Mouse (Mus musculus) limb, embryonic 15.5 days (tissue): ENCODE data around the gene Endog. TPM values are rescaled to one million over a fixed set of nuclear protein-coding genes. Genes with fewer than 3 reads are reported as not detected.

Experiments used
- ATAC-seq: fragments of 200-750 bp; cut with Nextera tagmentation; 2 replicates; pipeline ENCODE4 v1.8.0; 2017; ENCODE audit warnings: low read depth, moderate TSS enrichment; ENCODE audit not compliant: insufficient number of reproducible peaks, low FRiP score, low TSS enrichment
- H3K27ac ChIP-seq: fragments of 300-500 bp; sonication (generic); 2 replicates; pipeline ENCODE4 v1.5.1; 2015; ENCODE audit warnings: moderate library complexity, mild to moderate bottlenecking, inconsistent platforms
- H3K27me3 ChIP-seq: fragments of 300-500 bp; sonication (generic); 2 replicates; pipeline ENCODE4 v1.6.1; 2015; ENCODE audit warnings: inconsistent platforms
- H3K36me3 ChIP-seq: fragments of 300-500 bp; sonication (generic); 2 replicates; pipeline ENCODE4 v1.6.1; 2015; ENCODE audit warnings: inconsistent platforms
- H3K4me1 ChIP-seq: fragments of 300-500 bp; sonication (generic); 2 replicates; pipeline ENCODE4 v1.6.1; 2015; ENCODE audit warnings: inconsistent platforms
- H3K4me2 ChIP-seq: fragments of 300-500 bp; sonication (generic); 2 replicates; pipeline ENCODE4 v1.6.1; 2015; ENCODE audit warnings: mild to moderate bottlenecking, inconsistent platforms
- H3K4me3 ChIP-seq: fragments of 300-500 bp; sonication (generic); 2 replicates; pipeline ENCODE4 v1.5.1; 2015; ENCODE audit warnings: mild to moderate bottlenecking, inconsistent platforms
- H3K9ac ChIP-seq: fragments of 300-500 bp; sonication (generic); 2 replicates; pipeline ENCODE4 v1.6.1; 2015; ENCODE audit warnings: inconsistent platforms
- H3K9me3 ChIP-seq: fragments of 300-500 bp; sonication (generic); 2 replicates; pipeline ENCODE4 v1.6.1; 2016; ENCODE audit warnings: inconsistent platforms
- WGBS: fragments of 180-500 bp; shearing (Covaris S2); methylation state at CpG from one replicate; pipeline ENCODE4 v1.1.7; 2015; 5-methylcytosine and 5-hydroxymethylcytosine counted together
- polyA plus RNA-seq: library from polyadenylated mRNA; unstranded; fragments of >200 nt; fragmentation: Nextera tagmentation; extraction: Ambion mirVana; gene quantifications from 2 replicates; pipeline ENCODE4 v1.2.1, GENCODE M21; 2015

The Endog gene
- polyA plus RNA-seq, 1 experiment from 2014 or later, result 17.0 TPM

GRCm38 (mm10) chr2:30198021-30198420, 26.7 kb downstream of the Endog start:
- no peaks in the 10 kb centered on the region for H3K4me1 ChIP-seq
- 58% methylated on average over 4 of the region's 4 CpGs for WGBS
- ATAC-seq, result no peak
- H3K27me3 ChIP-seq, result no peaks in the 10 kb centered on the region
- no peaks in the 10 kb centered on the region for H3K9me3 ChIP-seq
- no peaks in the 10 kb centered on the region for H3K36me3 ChIP-seq
- H3K4me2 ChIP-seq, result no peak overlapping the region
- no peak overlapping the region for H3K27ac ChIP-seq
- no peak overlapping the region for H3K9ac ChIP-seq
- H3K4me3 ChIP-seq, result no peak overlapping the region

- H3K27ac ChIP-seq, result no peak overlapping the region
- 44% methylated on average over 1 of the region's 1 CpGs for WGBS
- no peaks in the 10 kb centered on the region for H3K36me3 ChIP-seq
- no peak overlapping the region for H3K9ac ChIP-seq
- no peak for ATAC-seq
- H3K4me2 ChIP-seq, result no peak overlapping the region
- no peak overlapping the region for H3K4me3 ChIP-seq
- H3K4me1 ChIP-seq, result peaks cover 6% of the 10 kb centered on the region
- H3K27me3 ChIP-seq, result no peaks in the 10 kb centered on the region
- no peaks in the 10 kb centered on the region for H3K9me3 ChIP-seq
Observed at GRCm38 (mm10) chr2:30199984-30200383, 28.7 kb downstream of the Endog start.

- Histone ChIP-seq H3K27ac (no peak overlapping the region), H3K4me1 (peaks cover 6% of the 10 kb centered on the region), H3K36me3 (no peaks in the 10 kb centered on the region), H3K4me2 (no peak overlapping the region), H3K4me3 (no peak overlapping the region), H3K9me3 (no peaks in the 10 kb centered on the region), H3K9ac (no peak overlapping the region), H3K27me3 (no peaks in the 10 kb centered on the region)
- ATAC-seq, result no peak
- WGBS, result 80% methylated on average over 5 of the region's 5 CpGs
Observed at GRCm38 (mm10) chr2:30200388-30200925, 29.2 kb downstream of the Endog start.

- no peaks in the 10 kb centered on the region for H3K36me3 ChIP-seq
- no peaks in the 10 kb centered on the region for H3K27me3 ChIP-seq
- no peaks in the 10 kb centered on the region for H3K9me3 ChIP-seq
- no peak overlapping the region for H3K27ac ChIP-seq
- H3K4me3 ChIP-seq, result no peak overlapping the region
- H3K9ac ChIP-seq, result no peak overlapping the region
- 80% methylated on average over 7 of the region's 7 CpGs for WGBS
- no peak overlapping the region for H3K4me2 ChIP-seq
- ATAC-seq, result no peak
- H3K4me1 ChIP-seq, result peaks cover 15% of the 10 kb centered on the region
Observed at GRCm38 (mm10) chr2:30203439-30203838, 32.1 kb downstream of the Endog start.

GRCm38 (mm10) chr2:30205255-30205628, 33.9 kb downstream of the Endog start:
- Histone ChIP-seq H3K27ac (peak overlapping the region; percentile 81), H3K4me3 (peak overlapping the region; percentile 79), H3K36me3 (no peaks in the 10 kb centered on the region), H3K9me3 (no peaks in the 10 kb centered on the region), H3K9ac (peak overlapping the region; percentile 64), H3K4me1 (peaks cover 15% of the 10 kb centered on the region), H3K27me3 (no peaks in the 10 kb centered on the region), H3K4me2 (peak overlapping the region; percentile 89)
- 1% methylated on average over 13 of the region's 13 CpGs for WGBS
- no peak; the same call in 1 of the 2 replicates for ATAC-seq

GRCm38 (mm10) chr2:30205629-30206357, 34.5 kb downstream of the Endog start, which contains the start of gene Kyat1:
TSS of gene Kyat1 (minus strand) at chr2:30205847.
- Histone ChIP-seq H3K9ac (peak within 1 kb of the TSS; percentile 64), H3K36me3 (no peaks in the 10 kb centered on the region), H3K4me2 (peak within 1 kb of the TSS; percentile 89), H3K4me1 (peaks cover 15% of the 10 kb centered on the region), H3K27me3 (no peaks in the 10 kb centered on the region), H3K4me3 (peak within 1 kb of the TSS; percentile 79), H3K9me3 (no peaks in the 10 kb centered on the region), H3K27ac (peak within 1 kb of the TSS; percentile 81)
- WGBS, result under 1% methylated on average over 44 of the region's 44 CpGs
- peak; percentile 92 for ATAC-seq

GRCm38 (mm10) chr2:30207401-30207800, 36.1 kb downstream of the Endog start:
- no peak for ATAC-seq
- H3K4me3 ChIP-seq, result no peak overlapping the region
- no peak overlapping the region for H3K4me2 ChIP-seq
- H3K9me3 ChIP-seq, result no peaks in the 10 kb centered on the region
- H3K27ac ChIP-seq, result no peak overlapping the region
- 84% methylated on average over 4 of the region's 4 CpGs for WGBS
- H3K9ac ChIP-seq, result no peak overlapping the region
- peaks cover 15% of the 10 kb centered on the region for H3K4me1 ChIP-seq
- H3K36me3 ChIP-seq, result no peaks in the 10 kb centered on the region
- no peaks in the 10 kb centered on the region for H3K27me3 ChIP-seq

- Histone ChIP-seq H3K36me3 (no peaks in the 10 kb centered on the region), H3K4me3 (no peak overlapping the region), H3K27me3 (no peaks in the 10 kb centered on the region), H3K4me1 (peaks cover 15% of the 10 kb centered on the region), H3K27ac (no peak overlapping the region), H3K9me3 (no peaks in the 10 kb centered on the region), H3K9ac (no peak overlapping the region), H3K4me2 (no peak overlapping the region)
- ATAC-seq, result no peak
- WGBS, result 69% methylated on average over 5 of the region's 5 CpGs
Observed at GRCm38 (mm10) chr2:30207886-30208285, 36.6 kb downstream of the Endog start.

- no peaks in the 10 kb centered on the region for H3K36me3 ChIP-seq
- H3K9me3 ChIP-seq, result no peaks in the 10 kb centered on the region
- no peak overlapping the region for H3K9ac ChIP-seq
- H3K4me3 ChIP-seq, result no peak overlapping the region
- no peaks in the 10 kb centered on the region for H3K27me3 ChIP-seq
- no peak overlapping the region for H3K4me2 ChIP-seq
- WGBS, result 71% methylated on average over 6 of the region's 6 CpGs
- peaks cover 3% of the 10 kb centered on the region for H3K4me1 ChIP-seq
- ATAC-seq, result no peak
- H3K27ac ChIP-seq, result no peak overlapping the region
Observed at GRCm38 (mm10) chr2:30211408-30212168, 40.3 kb downstream of the Endog start.

- no peak overlapping the region for H3K27ac ChIP-seq
- no peaks in the 10 kb centered on the region for H3K9me3 ChIP-seq
- no peak overlapping the region for H3K4me3 ChIP-seq
- WGBS, result 63% methylated on average over 4 of the region's 4 CpGs
- no peaks in the 10 kb centered on the region for H3K36me3 ChIP-seq
- no peaks in the 10 kb centered on the region for H3K4me1 ChIP-seq
- H3K4me2 ChIP-seq, result no peak overlapping the region
- H3K27me3 ChIP-seq, result no peaks in the 10 kb centered on the region
- ATAC-seq, result no peak
- no peak overlapping the region for H3K9ac ChIP-seq
Observed at GRCm38 (mm10) chr2:30212169-30212545, 40.9 kb downstream of the Endog start.

- no peak overlapping the region for H3K9ac ChIP-seq
- 34% methylated on average over 1 of the region's 1 CpGs for WGBS
- H3K4me2 ChIP-seq, result no peak overlapping the region
- H3K4me3 ChIP-seq, result no peak overlapping the region
- H3K4me1 ChIP-seq, result no peaks in the 10 kb centered on the region
- H3K36me3 ChIP-seq, result no peaks in the 10 kb centered on the region
- H3K27ac ChIP-seq, result no peak overlapping the region
- no peaks in the 10 kb centered on the region for H3K27me3 ChIP-seq
- ATAC-seq, result no peak
- H3K9me3 ChIP-seq, result no peaks in the 10 kb centered on the region
Observed at GRCm38 (mm10) chr2:30212951-30213350, 41.7 kb downstream of the Endog start.

GRCm38 (mm10) chr2:30214745-30215144, 43.5 kb downstream of the Endog start:
- Histone ChIP-seq H3K27me3 (no peaks in the 10 kb centered on the region), H3K4me1 (no peaks in the 10 kb centered on the region), H3K9ac (no peak overlapping the region), H3K9me3 (no peaks in the 10 kb centered on the region), H3K27ac (no peak overlapping the region), H3K36me3 (no peaks in the 10 kb centered on the region), H3K4me3 (no peak overlapping the region), H3K4me2 (no peak overlapping the region)
- WGBS, result 73% methylated on average over 3 of the region's 3 CpGs
- no peak for ATAC-seq
